Mouse (Mus musculus) midbrain, embryonic 16.5 days (tissue): ENCODE measurements around the gene Sympk. TPM values are rescaled to one million over a fixed set of nuclear protein-coding genes. Genes with fewer than 3 reads are reported as not detected.

ENCODE experiments used
- ATAC-seq: fragments of 200-750 bp; cut with Nextera tagmentation; 2 replicates; pipeline ENCODE4 v1.8.0; 2017; ENCODE audit warnings: moderate TSS enrichment
- H3K27ac ChIP-seq: fragments of 300-500 bp; sonication (generic); 2 replicates; pipeline ENCODE4 v1.5.1; 2014; ENCODE audit warnings: mild to moderate bottlenecking, low read length, mixed read lengths
- H3K27me3 ChIP-seq: fragments of 300-500 bp; sonication (generic); 2 replicates; pipeline ENCODE4 v1.6.1; 2014; ENCODE audit warnings: low read depth, low read length, mixed read lengths; ENCODE audit not compliant: control insufficient read depth, insufficient read depth
- H3K36me3 ChIP-seq: fragments of 300-500 bp; sonication (generic); 2 replicates; pipeline ENCODE4 v1.6.1; 2014; ENCODE audit warnings: mild to moderate bottlenecking, low read length, moderate library complexity, mixed read lengths; ENCODE audit not compliant: control insufficient read depth, insufficient read depth
- H3K4me1 ChIP-seq: fragments of 300-500 bp; sonication (generic); 2 replicates; pipeline ENCODE4 v1.6.1; 2014; ENCODE audit warnings: mild to moderate bottlenecking, low read length, mixed read lengths; ENCODE audit not compliant: control insufficient read depth, insufficient read depth
- H3K4me2 ChIP-seq: fragments of 300-500 bp; sonication (generic); 2 replicates; pipeline ENCODE4 v1.6.1; 2014; ENCODE audit warnings: mild to moderate bottlenecking, low read length, mixed read lengths
- H3K4me3 ChIP-seq: fragments of 300-500 bp; sonication (generic); 2 replicates; pipeline ENCODE4 v1.5.1; 2014; ENCODE audit warnings: low read depth, mild to moderate bottlenecking, low read length, moderate library complexity, mixed read lengths
- H3K9ac ChIP-seq: fragments of 300-500 bp; sonication (generic); 2 replicates; pipeline ENCODE4 v1.6.1; 2014; ENCODE audit warnings: low read depth, low read length, mixed read lengths
- H3K9me3 ChIP-seq: fragments of 300-500 bp; sonication (generic); replicated peaks from 2 replicates; pipeline ENCODE4 v1.6.1; 2014; ENCODE audit warnings: mild to moderate bottlenecking, low read length, mixed read lengths; ENCODE audit not compliant: control insufficient read depth, poor library complexity, severe bottlenecking
- WGBS: fragments of 180-500 bp; shearing (Covaris S2); extraction: QIAGEN DNeasy Blood & Tissue Kit; methylation state at CpG from one replicate; pipeline ENCODE4 v1.1.7; 2014; 5-methylcytosine and 5-hydroxymethylcytosine counted together
- polyA plus RNA-seq: library from polyadenylated mRNA; unstranded; fragments of >200 nt; fragmentation: Nextera tagmentation; extraction: Ambion mirVana; gene quantifications from 2 replicates; pipeline ENCODE4 v1.2.1, GENCODE M21; 2015

The Sympk gene
- polyA plus RNA-seq, 1 experiment from 2014 or later: 25.6 TPM

- Histone ChIP-seq H3K27me3 (no peaks in the 10 kb centered on the region), H3K27ac (peak within 1 kb of the TSS; percentile 92), H3K36me3 (peaks cover 9% of the 10 kb centered on the region; the same call in 1 of the 2 replicates), H3K9me3 (no peaks in the 10 kb centered on the region), H3K4me1 (peaks cover 31% of the 10 kb centered on the region), H3K4me3 (peak within 1 kb of the TSS; percentile 79), H3K4me2 (peak within 1 kb of the TSS; percentile 93), H3K9ac (peak within 1 kb of the TSS; percentile 88)
- peak; percentile 72 for ATAC-seq
- WGBS: under 1% methylated on average over 88 of the region's 90 CpGs
These were observed 20.1 kb upstream of the Sympk start, which contains the start of gene Irf2bp1 for GRCm38 (mm10) chr7:19003902-19004630. TSS of gene Irf2bp1 (plus strand) at chr7:19004044.

- Histone ChIP-seq H3K27ac (peak overlapping the region; percentile 92), H3K36me3 (peaks cover 9% of the 10 kb centered on the region; the same call in 1 of the 2 replicates), H3K9me3 (no peaks in the 10 kb centered on the region), H3K27me3 (no peaks in the 10 kb centered on the region), H3K4me1 (peaks cover 31% of the 10 kb centered on the region), H3K4me3 (peak overlapping the region; percentile 79), H3K9ac (peak overlapping the region; percentile 88), H3K4me2 (peak overlapping the region; percentile 93)
- peak; percentile 8; the same call in 1 of the 2 replicates for ATAC-seq
- 3% methylated on average over 34 of the region's 34 CpGs for WGBS
These were observed 19.5 kb upstream of the Sympk start for GRCm38 (mm10) chr7:19004631-19005079.

- H3K27me3 ChIP-seq: no peaks in the 10 kb centered on the region
- ATAC-seq: no peak
- no peak overlapping the region for H3K4me3 ChIP-seq
- peaks cover 31% of the 10 kb centered on the region for H3K4me1 ChIP-seq
- H3K27ac ChIP-seq: no peak overlapping the region
- H3K9me3 ChIP-seq: no peaks in the 10 kb centered on the region
- 78% methylated on average over 34 of the region's 34 CpGs for WGBS
- H3K9ac ChIP-seq: peak overlapping the region; percentile 35; the same call in 1 of the 2 replicates
- H3K36me3 ChIP-seq: peaks cover 9% of the 10 kb centered on the region; the same call in 1 of the 2 replicates
- peak overlapping the region; percentile 93 for H3K4me2 ChIP-seq
These were observed 18.6 kb upstream of the Sympk start for GRCm38 (mm10) chr7:19005417-19006121.

GRCm38 (mm10) chr7:19006476-19006875 lies 17.7 kb upstream of the Sympk start:
- Histone ChIP-seq H3K27ac (no peak overlapping the region), H3K36me3 (peaks cover 9% of the 10 kb centered on the region; the same call in 1 of the 2 replicates), H3K27me3 (no peaks in the 10 kb centered on the region), H3K9ac (no peak overlapping the region), H3K4me3 (no peak overlapping the region), H3K4me1 (peaks cover 31% of the 10 kb centered on the region), H3K9me3 (no peaks in the 10 kb centered on the region), H3K4me2 (peak overlapping the region; percentile 14; the same call in 1 of the 2 replicates)
- 6% methylated on average over 12 of the region's 12 CpGs for WGBS
- no peak for ATAC-seq

GRCm38 (mm10) chr7:19007026-19007977 lies 16.9 kb upstream of the Sympk start:
- Histone ChIP-seq H3K36me3 (peaks cover 9% of the 10 kb centered on the region; the same call in 1 of the 2 replicates), H3K4me3 (no peak overlapping the region), H3K27ac (no peak overlapping the region), H3K9ac (no peak overlapping the region), H3K4me1 (peaks cover 37% of the 10 kb centered on the region), H3K27me3 (no peaks in the 10 kb centered on the region), H3K9me3 (no peaks in the 10 kb centered on the region), H3K4me2 (no peak overlapping the region)
- WGBS: 82% methylated on average over 13 of the region's 13 CpGs
- ATAC-seq: no peak

- H3K4me3 ChIP-seq: no peak overlapping the region
- 80% methylated on average over 7 of the region's 7 CpGs for WGBS
- ATAC-seq: no peak
- no peak overlapping the region for H3K9ac ChIP-seq
- H3K9me3 ChIP-seq: no peaks in the 10 kb centered on the region
- peaks cover 4% of the 10 kb centered on the region; the same call in 1 of the 2 replicates for H3K36me3 ChIP-seq
- no peaks in the 10 kb centered on the region for H3K27me3 ChIP-seq
- H3K4me2 ChIP-seq: no peak overlapping the region
- H3K27ac ChIP-seq: no peak overlapping the region
- H3K4me1 ChIP-seq: peaks cover 22% of the 10 kb centered on the region
These were observed 13.6 kb upstream of the Sympk start for GRCm38 (mm10) chr7:19010581-19010980.

GRCm38 (mm10) chr7:19012025-19012621 lies 12.1 kb upstream of the Sympk start:
- Histone ChIP-seq H3K27ac (no peak overlapping the region), H3K4me2 (peak overlapping the region; percentile 51), H3K36me3 (no peaks in the 10 kb centered on the region; the same call in 1 of the 2 replicates), H3K4me1 (peaks cover 8% of the 10 kb centered on the region), H3K4me3 (peak overlapping the region; percentile 19), H3K9me3 (no peaks in the 10 kb centered on the region), H3K9ac (peak overlapping the region; percentile 64), H3K27me3 (no peaks in the 10 kb centered on the region)
- ATAC-seq: no peak
- WGBS: 3% methylated on average over 28 of the region's 31 CpGs

- Histone ChIP-seq H3K4me1 (peaks cover 8% of the 10 kb centered on the region), H3K27ac (no peak overlapping the region), H3K4me2 (no peak overlapping the region), H3K36me3 (no peaks in the 10 kb centered on the region), H3K9ac (no peak overlapping the region; the same call in 1 of the 2 replicates), H3K4me3 (no peak overlapping the region), H3K9me3 (no peaks in the 10 kb centered on the region), H3K27me3 (no peaks in the 10 kb centered on the region)
- ATAC-seq: no peak
- 64% methylated on average over 2 of the region's 2 CpGs for WGBS
These were observed 11.3 kb upstream of the Sympk start for GRCm38 (mm10) chr7:19012882-19013281.
